Mouse (Mus musculus) ovary, postnatal 14 days (tissue): ENCODE results near the gene Morn3.
"Not testable (repeated sequence)": the region's sequence is repeated elsewhere in the genome, so short reads cannot be mapped to it uniquely, and the experiment has no call there.

Experiments
- DNase-seq: peaks from one replicate; pipeline ENCODE4 v3.0.0; 2022; ENCODE audit warnings: low spot score

The Morn3 gene

GRCm38 (mm10) chr5:123046916-123047315, at the start of gene Morn3:
Morn3 (minus strand) TSS chr5:123047016.
- no peak for DNase-seq

- DNase-seq = no peak
Observed at GRCm38 (mm10) chr5:123096299-123096698, 49.5 kb upstream of the Morn3 start.

- no peak for DNase-seq
Observed at GRCm38 (mm10) chr5:123094238-123094991, 47.6 kb upstream of the Morn3 start.

GRCm38 (mm10) chr5:123093077-123093633, 46.3 kb upstream of the Morn3 start:
- no peak for DNase-seq

- no peak for DNase-seq
Observed at GRCm38 (mm10) chr5:123090560-123091306, 43.9 kb upstream of the Morn3 start.

- no peak for DNase-seq
Observed at GRCm38 (mm10) chr5:123088784-123089183, 42.0 kb upstream of the Morn3 start.

GRCm38 (mm10) chr5:123086501-123086900, 39.7 kb upstream of the Morn3 start:
- no peak for DNase-seq

GRCm38 (mm10) chr5:123083340-123084050, 36.7 kb upstream of the Morn3 start:
- DNase-seq = no peak

- no peak for DNase-seq
Observed at GRCm38 (mm10) chr5:123080510-123080909, 33.7 kb upstream of the Morn3 start.

- DNase-seq = no peak
Observed at GRCm38 (mm10) chr5:123080041-123080440, 33.2 kb upstream of the Morn3 start.

GRCm38 (mm10) chr5:123079568-123079967, 32.8 kb upstream of the Morn3 start:
- DNase-seq = no peak

- no peak for DNase-seq
Observed at GRCm38 (mm10) chr5:123076419-123077281, 29.8 kb upstream of the Morn3 start.

- DNase-seq = peak; percentile 92
Observed at GRCm38 (mm10) chr5:123075576-123076418, 29.0 kb upstream of the Morn3 start.

- no peak for DNase-seq
Observed at GRCm38 (mm10) chr5:123068714-123069113, 21.9 kb upstream of the Morn3 start.

- no peak for DNase-seq
Observed at GRCm38 (mm10) chr5:123068115-123068514, 21.3 kb upstream of the Morn3 start, which contains the start of gene Tmem120b. Tmem120b (plus strand) TSS chr5:123068415.

GRCm38 (mm10) chr5:123067395-123067995, 20.7 kb upstream of the Morn3 start:
- no peak for DNase-seq

GRCm38 (mm10) chr5:123064207-123064606, 17.4 kb upstream of the Morn3 start:
- DNase-seq = peak; percentile 52

GRCm38 (mm10) chr5:123063141-123063540, 16.3 kb upstream of the Morn3 start:
- DNase-seq = no peak

GRCm38 (mm10) chr5:123061402-123061749, 14.6 kb upstream of the Morn3 start:
- not testable (repeated sequence) for DNase-seq
